Mouse (Mus musculus): Measurements from ENCODE around the gene Marcks. TPM values are rescaled to one million over a fixed set of nuclear protein-coding genes. Genes with fewer than 3 reads are reported as not detected.

Marcks gene
- polyA plus RNA-seq, 1 experiment, result 4.6 TPM

DNA sequence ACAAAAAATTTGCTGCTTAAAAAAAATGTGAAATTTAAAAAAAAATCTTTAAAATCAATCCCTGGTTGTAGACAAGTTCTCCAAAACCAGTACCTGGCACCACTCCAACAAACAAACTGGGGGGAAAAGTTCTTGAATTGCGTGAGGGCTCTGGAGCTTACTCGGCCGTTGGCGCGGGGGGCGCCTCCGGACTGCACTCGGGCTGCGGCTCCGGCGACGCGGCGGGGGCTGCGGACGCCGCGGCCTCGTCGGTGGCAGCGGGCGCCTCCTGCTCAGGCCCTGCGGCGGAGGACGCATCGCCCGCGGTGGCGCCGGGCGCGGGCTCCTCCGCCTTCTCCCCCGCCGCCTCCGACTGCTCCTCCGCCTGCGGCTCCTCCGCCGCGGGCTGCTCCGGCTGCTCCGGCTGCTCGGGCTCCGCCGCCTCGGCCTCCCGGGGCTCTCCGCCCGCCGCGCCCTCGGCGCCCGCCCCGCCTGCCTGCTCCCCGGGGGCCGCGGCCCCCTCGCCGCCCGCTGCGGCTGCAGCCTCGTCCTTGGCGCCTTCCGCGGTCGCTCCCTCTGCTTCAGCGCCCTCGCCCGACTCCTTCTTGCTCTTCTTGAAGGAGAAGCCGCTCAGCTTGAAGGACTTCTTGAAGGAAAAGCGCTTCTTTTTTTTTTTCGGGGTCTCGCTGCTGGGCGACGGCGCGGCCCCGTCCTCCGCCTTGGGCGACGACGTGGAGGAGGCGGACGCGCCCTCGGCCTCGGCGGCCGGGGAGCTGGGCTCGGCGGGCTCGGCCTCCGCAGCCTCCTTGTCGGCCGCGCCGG lies 2.6 kb downstream of the Marcks start:
- Histone ChIP-seq H3K27ac (ENCODE audit: control insufficient read depth, insufficient read depth, low read depth, low read length) (peak overlapping the region; percentile 86), H3K4me1 (ENCODE audit: control insufficient read depth, insufficient read depth, low read length) (peaks cover 23% of the 10 kb centered on the region), H3K27me3 (ENCODE audit: control insufficient read depth, insufficient read depth, low read length) (no peaks in the 10 kb centered on the region), H3K36me3 (ENCODE audit: control insufficient read depth, insufficient read depth, low read length) (no peaks in the 10 kb centered on the region), H3K4me3 (ENCODE audit: control insufficient read depth, low read depth, low read length) (peak overlapping the region; percentile 84)
- TF ChIP-seq POLR2A (IDR thresholded peaks at IDR 0.05; ENCODE audit: control insufficient read depth, low read depth, low read length) (peak; percentile 31; the same call in 1 of the 2 replicates), CTCF (IDR thresholded peaks at IDR 0.05; ENCODE audit: control insufficient read depth, insufficient read depth, insufficient replicate concordance, low read depth, low read length) (no peak)

DNA sequence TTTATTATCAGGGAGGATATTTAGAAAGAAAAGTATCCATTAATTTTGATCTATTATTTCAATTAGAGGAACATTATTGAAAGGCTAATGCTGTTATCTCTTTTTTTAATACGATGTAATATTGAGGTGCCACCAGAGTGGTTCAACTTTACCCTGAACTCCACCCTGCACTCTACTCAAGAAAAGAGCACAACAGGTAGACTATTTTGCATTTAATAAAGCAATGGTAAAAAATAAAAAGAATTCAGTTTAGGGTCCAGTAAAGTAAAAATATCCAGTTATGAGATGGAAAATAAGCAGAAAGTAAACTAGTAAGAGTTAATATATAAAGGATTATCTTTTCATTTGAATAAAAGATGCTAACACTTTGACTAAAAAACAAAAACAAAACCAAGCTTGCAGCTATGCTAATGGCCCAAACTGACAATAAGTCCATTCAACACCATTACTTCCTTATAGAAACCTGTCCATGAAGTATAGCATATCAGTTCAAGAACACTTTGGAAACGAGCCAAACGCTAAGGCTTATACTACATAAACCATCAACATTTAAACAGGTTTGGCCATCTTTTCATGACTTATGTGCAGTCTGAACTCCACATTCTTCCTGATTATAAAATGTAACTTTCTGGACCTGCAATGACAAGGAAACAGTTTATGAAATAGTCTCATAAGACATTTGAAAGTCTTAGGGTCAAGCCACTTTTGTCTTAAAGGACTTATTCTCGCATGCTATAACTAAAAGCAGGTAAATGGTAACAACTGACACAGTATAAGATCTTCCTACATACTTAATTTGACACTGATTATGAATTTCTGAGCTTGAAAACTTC lies 4.6 kb downstream of the Marcks start:
- no peak for TF ChIP-seq POLR2A (IDR thresholded peaks at IDR 0.05; ENCODE audit: control insufficient read depth, low read depth, low read length)
- no peak overlapping the region for H3K27ac ChIP-seq (ENCODE audit: control insufficient read depth, insufficient read depth, low read depth, low read length)
- H3K27me3 ChIP-seq (ENCODE audit: control insufficient read depth, insufficient read depth, low read length), result no peaks in the 10 kb centered on the region
- no peak overlapping the region for H3K4me3 ChIP-seq (ENCODE audit: control insufficient read depth, low read depth, low read length)
- peaks cover 14% of the 10 kb centered on the region for H3K4me1 ChIP-seq (ENCODE audit: control insufficient read depth, insufficient read depth, low read length)
- H3K36me3 ChIP-seq (ENCODE audit: control insufficient read depth, insufficient read depth, low read length), result no peaks in the 10 kb centered on the region

DNA sequence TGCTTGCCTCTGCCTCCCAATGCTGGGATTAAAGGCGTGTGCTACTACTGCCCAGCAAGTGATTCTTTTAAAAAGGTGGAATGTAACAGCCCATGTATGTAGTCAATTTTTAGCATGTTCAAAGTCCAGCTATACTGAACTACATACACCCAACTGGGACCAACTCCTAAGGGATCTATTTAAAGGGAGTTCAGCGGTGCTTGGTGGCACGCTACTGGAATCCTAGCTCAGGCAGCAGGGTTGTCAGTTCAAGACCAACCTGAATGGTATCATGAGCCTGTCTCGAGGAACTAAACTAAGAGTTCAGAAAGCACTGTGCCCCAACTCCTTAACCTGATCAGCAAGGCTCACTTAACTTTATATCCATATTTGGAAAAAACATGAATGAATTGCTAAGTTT lies 6.0 kb downstream of the Marcks start:
- H3K27me3 ChIP-seq (ENCODE audit: control insufficient read depth, insufficient read depth, low read length), result no peaks in the 10 kb centered on the region
- no peak overlapping the region for H3K27ac ChIP-seq (ENCODE audit: control insufficient read depth, insufficient read depth, low read depth, low read length)
- H3K4me3 ChIP-seq (ENCODE audit: control insufficient read depth, low read depth, low read length), result no peak overlapping the region
- no peak for TF ChIP-seq CTCF (IDR thresholded peaks at IDR 0.05; ENCODE audit: control insufficient read depth, insufficient read depth, insufficient replicate concordance, low read depth, low read length)
- TF ChIP-seq POLR2A (IDR thresholded peaks at IDR 0.05; ENCODE audit: control insufficient read depth, low read depth, low read length), result no peak
- H3K36me3 ChIP-seq (ENCODE audit: control insufficient read depth, insufficient read depth, low read length), result no peaks in the 10 kb centered on the region
- H3K4me1 ChIP-seq (ENCODE audit: control insufficient read depth, insufficient read depth, low read length), result peaks cover 5% of the 10 kb centered on the region

DNA sequence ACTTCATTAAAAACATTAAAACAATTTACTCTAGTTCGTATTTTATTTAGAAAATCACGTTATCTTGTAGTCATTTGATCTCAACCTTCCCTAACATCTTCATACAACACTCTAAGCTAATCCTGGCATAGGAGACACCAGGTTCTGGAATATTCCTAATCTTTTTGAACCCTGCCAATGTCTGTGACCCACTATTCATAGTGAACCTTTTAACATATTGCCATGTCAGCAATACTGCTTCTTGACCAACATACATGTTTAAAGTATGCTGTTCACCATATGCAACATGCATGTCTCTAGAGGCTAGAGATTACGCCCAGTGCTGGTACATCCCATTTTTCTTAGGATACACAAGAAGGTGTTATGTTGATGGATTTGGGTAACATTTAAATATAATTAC lies 9.1 kb downstream of the Marcks start:
- H3K27ac ChIP-seq (ENCODE audit: control insufficient read depth, insufficient read depth, low read depth, low read length), result no peak overlapping the region
- no peaks in the 10 kb centered on the region for H3K27me3 ChIP-seq (ENCODE audit: control insufficient read depth, insufficient read depth, low read length)
- H3K4me3 ChIP-seq (ENCODE audit: control insufficient read depth, low read depth, low read length), result no peak overlapping the region
- TF ChIP-seq POLR2A (IDR thresholded peaks at IDR 0.05; ENCODE audit: control insufficient read depth, low read depth, low read length) (no peak), CTCF (IDR thresholded peaks at IDR 0.05; ENCODE audit: control insufficient read depth, insufficient read depth, insufficient replicate concordance, low read depth, low read length) (no peak)
- H3K4me1 ChIP-seq (ENCODE audit: control insufficient read depth, insufficient read depth, low read length), result no peaks in the 10 kb centered on the region
- H3K36me3 ChIP-seq (ENCODE audit: control insufficient read depth, insufficient read depth, low read length), result no peaks in the 10 kb centered on the region

DNA sequence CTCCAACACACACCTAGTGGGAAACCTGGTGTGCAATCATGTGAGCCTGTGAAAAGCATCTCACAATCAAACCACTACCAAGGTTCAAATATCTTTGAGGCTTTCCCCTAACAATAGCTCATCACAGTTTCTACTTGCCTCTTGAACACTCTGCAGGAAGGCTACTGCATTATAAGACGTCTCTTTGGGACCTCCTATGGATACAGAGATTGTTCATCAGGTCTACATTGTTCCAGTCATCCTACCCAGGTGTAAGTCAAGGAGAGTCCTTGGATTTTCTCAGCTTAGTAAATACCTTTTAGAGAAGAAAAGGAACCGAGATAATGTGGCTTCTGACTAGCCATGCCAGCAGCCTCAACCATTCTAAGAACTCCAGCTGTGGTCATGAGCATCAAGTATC lies 23.4 kb downstream of the Marcks start:
- Histone ChIP-seq H3K27me3 (ENCODE audit: control insufficient read depth, insufficient read depth, low read length) (no peaks in the 10 kb centered on the region), H3K36me3 (ENCODE audit: control insufficient read depth, insufficient read depth, low read length) (no peaks in the 10 kb centered on the region), H3K4me3 (ENCODE audit: control insufficient read depth, low read depth, low read length) (no peak overlapping the region), H3K4me1 (ENCODE audit: control insufficient read depth, insufficient read depth, low read length) (no peaks in the 10 kb centered on the region), H3K27ac (ENCODE audit: control insufficient read depth, insufficient read depth, low read depth, low read length) (no peak overlapping the region)
- TF ChIP-seq CTCF (IDR thresholded peaks at IDR 0.05; ENCODE audit: control insufficient read depth, insufficient read depth, insufficient replicate concordance, low read depth, low read length) (no peak), POLR2A (IDR thresholded peaks at IDR 0.05; ENCODE audit: control insufficient read depth, low read depth, low read length) (no peak)

DNA sequence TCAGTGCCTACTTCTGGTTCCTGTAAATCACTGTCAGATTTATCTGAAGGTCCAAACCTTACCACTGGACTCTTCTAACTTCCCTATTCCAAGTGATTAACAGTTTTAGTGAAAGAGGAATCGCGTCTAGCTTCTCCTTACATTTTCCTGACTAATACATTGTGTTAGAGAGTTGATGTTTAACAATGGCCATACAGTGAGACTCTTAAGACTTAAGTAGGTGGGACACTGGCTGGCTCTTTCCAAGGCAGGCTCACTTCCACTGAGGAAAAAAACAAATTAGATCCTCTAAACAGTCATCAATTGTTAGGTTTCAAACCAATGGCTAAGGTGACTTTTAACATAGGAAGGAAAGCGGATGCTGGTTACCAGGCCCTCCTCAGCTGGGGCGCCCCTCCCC lies 25.9 kb downstream of the Marcks start:
- no peak overlapping the region for H3K27ac ChIP-seq (ENCODE audit: control insufficient read depth, insufficient read depth, low read depth, low read length)
- no peaks in the 10 kb centered on the region for H3K27me3 ChIP-seq (ENCODE audit: control insufficient read depth, insufficient read depth, low read length)
- H3K36me3 ChIP-seq (ENCODE audit: control insufficient read depth, insufficient read depth, low read length), result no peaks in the 10 kb centered on the region
- TF ChIP-seq POLR2A (IDR thresholded peaks at IDR 0.05; ENCODE audit: control insufficient read depth, low read depth, low read length), result no peak
- no peak for TF ChIP-seq CTCF (IDR thresholded peaks at IDR 0.05; ENCODE audit: control insufficient read depth, insufficient read depth, insufficient replicate concordance, low read depth, low read length)
- H3K4me3 ChIP-seq (ENCODE audit: control insufficient read depth, low read depth, low read length), result no peak overlapping the region
- H3K4me1 ChIP-seq (ENCODE audit: control insufficient read depth, insufficient read depth, low read length), result no peaks in the 10 kb centered on the region

DNA sequence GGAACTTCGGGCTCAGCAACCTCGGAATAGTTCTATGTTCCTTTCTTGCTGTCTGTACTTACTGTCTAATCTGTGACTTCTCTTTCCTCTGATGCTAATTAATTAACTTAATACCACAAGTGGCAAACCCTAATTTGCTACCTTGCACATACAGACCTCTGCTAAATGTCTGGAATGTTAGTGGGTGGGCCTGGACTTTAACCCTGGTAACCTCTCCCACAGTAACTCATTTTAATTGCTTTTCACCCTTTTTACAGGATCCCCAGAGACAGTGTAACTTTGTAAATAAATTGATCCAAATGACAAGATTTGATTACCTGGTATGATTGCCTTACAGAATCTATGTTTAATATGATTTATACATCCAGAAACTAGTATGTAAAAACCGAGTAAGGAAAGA lies 26.4 kb downstream of the Marcks start:
- TF ChIP-seq CTCF (IDR thresholded peaks at IDR 0.05; ENCODE audit: control insufficient read depth, insufficient read depth, insufficient replicate concordance, low read depth, low read length) (no peak), POLR2A (IDR thresholded peaks at IDR 0.05; ENCODE audit: control insufficient read depth, low read depth, low read length) (no peak)
- no peaks in the 10 kb centered on the region for H3K27me3 ChIP-seq (ENCODE audit: control insufficient read depth, insufficient read depth, low read length)
- H3K4me1 ChIP-seq (ENCODE audit: control insufficient read depth, insufficient read depth, low read length), result no peaks in the 10 kb centered on the region
- no peaks in the 10 kb centered on the region for H3K36me3 ChIP-seq (ENCODE audit: control insufficient read depth, insufficient read depth, low read length)
- H3K27ac ChIP-seq (ENCODE audit: control insufficient read depth, insufficient read depth, low read depth, low read length), result no peak overlapping the region
- H3K4me3 ChIP-seq (ENCODE audit: control insufficient read depth, low read depth, low read length), result no peak overlapping the region

Measured in testis, adult 2 months (tissue).